Mouse (Mus musculus) ES-E14 (cell line): Measurements from ENCODE around the gene Rnf39. TPM values are rescaled to one million over a fixed set of nuclear protein-coding genes. Genes with fewer than 3 reads are reported as not detected.

Source experiments
- DNase-seq: peaks from one replicate; pipeline ENCODE4 v3.0.0-alpha.2; 2013; ENCODE audit warnings: low read depth, low spot score
- H3K27ac ChIP-seq: 2 replicates; pipeline ENCODE4 v1.5.1; 2012; ENCODE audit warnings: low read depth, mild to moderate bottlenecking, low read length, moderate library complexity, mixed read lengths; ENCODE audit not compliant: poor library complexity, insufficient read depth, severe bottlenecking
- H3K36me3 ChIP-seq: 2 replicates; pipeline ENCODE4 v1.6.1; 2012; ENCODE audit warnings: mild to moderate bottlenecking, low read length, moderate library complexity, mixed read lengths; ENCODE audit not compliant: control insufficient read depth, poor library complexity, insufficient read depth, severe bottlenecking
- H3K4me1 ChIP-seq, 2 experiments: fragments of 150-350 bp in 1 of 2; sonication (generic) in 1 of 2; 2 replicates each; pipeline ENCODE4 v1.6.1; 2012; ENCODE audit warnings: low read length in 2 of 2, mild to moderate bottlenecking in 1 of 2, mixed read lengths in 1 of 2; ENCODE audit not compliant: control insufficient read depth in 2 of 2, insufficient read depth in 2 of 2, poor library complexity in 1 of 2
- H3K4me3 ChIP-seq, 2 experiments: fragments of 150-350 bp in 1 of 2; sonication (generic) in 1 of 2; 2 replicates each; pipeline ENCODE4 v1.5.1; 2012; ENCODE audit warnings: low read length in 2 of 2, low read depth in 1 of 2, mild to moderate bottlenecking in 1 of 2, mixed read lengths in 1 of 2; ENCODE audit not compliant: insufficient read depth in 1 of 2, poor library complexity in 1 of 2, severe bottlenecking in 1 of 2
- H3K9ac ChIP-seq: 2 replicates; pipeline ENCODE4 v1.6.1; 2012; ENCODE audit warnings: low read depth, mild to moderate bottlenecking, low read length, mixed read lengths; ENCODE audit not compliant: poor library complexity, insufficient read depth, severe bottlenecking
- H3K9me3 ChIP-seq: fragments of 150-350 bp; sonication (generic); 2 replicates; pipeline ENCODE4 v1.6.1; 2012; ENCODE audit warnings: low read depth, mild to moderate bottlenecking, low read length; ENCODE audit not compliant: control insufficient read depth, insufficient read depth
- CHD2 ChIP-seq: IDR thresholded peaks from 2 replicates; pipeline ENCODE4 v1.6.1; 2014; ENCODE audit warnings: mild to moderate bottlenecking, low read depth, low read length, inconsistent platforms
- HCFC1 ChIP-seq: IDR thresholded peaks from 2 replicates; pipeline ENCODE4 v1.6.1; 2012; ENCODE audit warnings: low read length, inconsistent platforms, borderline replicate concordance; ENCODE audit not compliant: insufficient read depth
- MAFK ChIP-seq: IDR thresholded peaks from 2 replicates; pipeline ENCODE4 v1.6.1; 2014; ENCODE audit warnings: mild to moderate bottlenecking, low read depth, low read length, inconsistent platforms; ENCODE audit not compliant: insufficient read depth
- ZC3H11A ChIP-seq: IDR thresholded peaks from 2 replicates; pipeline ENCODE4 v1.6.1; 2012; ENCODE audit warnings: low read depth, mild to moderate bottlenecking, inconsistent platforms, low read length, borderline replicate concordance
- ZNF384 ChIP-seq: IDR thresholded peaks from 2 replicates; pipeline ENCODE4 v1.6.1; 2012; ENCODE audit warnings: low read depth, low read length, inconsistent platforms
- in situ Hi-C, 2 experiments: fragments of 600-800 bp; cut with MboI; formaldehyde crosslinking; loops; one replicate each; pipeline ENCODE4 v1.15.1; 2025; ENCODE audit warnings: low sequenced_read_pairs in 2 of 2, inconsistent platforms in 1 of 2; ENCODE audit not compliant: unreplicated experiment in 2 of 2
- total RNA-seq: library from RNA; depleted of rRNA; stranded (reverse); fragments of 300-350 nt; gene quantifications from 2 replicates; pipeline ENCODE4 v1.2.3, GENCODE M21; 2012

Gene Rnf39
- total RNA-seq, 1 experiment, result 1.9 TPM

GRCm38 (mm10) chr17:36929236-36929932, 13.3 kb upstream of the Rnf39 start:
- TF ChIP-seq HCFC1 (no peak), ZC3H11A (no peak), MAFK (no peak), CHD2 (no peak), ZNF384 (no peak)
- Histone ChIP-seq H3K9ac (no peak overlapping the region), H3K4me3 (no peak overlapping the region), H3K9me3 (no peaks in the 10 kb centered on the region), H3K4me1 (peaks cover 6 to 17% of the 10 kb centered on the region in 2 experiments; a peak in 3 of 4 replicates), H3K36me3 (no peaks in the 10 kb centered on the region), H3K27ac (no peak overlapping the region; the same call in 1 of the 2 replicates)
- in situ Hi-C loops, result no loop called here
- DNase-seq, result no peak

- H3K4me1 ChIP-seq, result peaks cover 6 to 17% of the 10 kb centered on the region in 2 experiments; a peak in 3 of 4 replicates
- DNase-seq, result no peak
- no peaks in the 10 kb centered on the region for H3K36me3 ChIP-seq
- in situ Hi-C loops, result no loop called here
- H3K4me3 ChIP-seq, result 0 out of 4 replicates have a peak overlapping the region, but pooled peaks of 1 of the 2 experiments have one; percentile 21
- no peak for TF ChIP-seq ZC3H11A
- no peak for TF ChIP-seq ZNF384
- TF ChIP-seq HCFC1, result no peak
- TF ChIP-seq CHD2, result no peak
- no peak for TF ChIP-seq MAFK
- no peaks in the 10 kb centered on the region for H3K9me3 ChIP-seq
- H3K9ac ChIP-seq, result no peak overlapping the region
- H3K27ac ChIP-seq, result no peak overlapping the region
These were observed 12.5 kb upstream of the Rnf39 start for GRCm38 (mm10) chr17:36930233-36930632.

GRCm38 (mm10) chr17:36931130-36931529, 11.6 kb upstream of the Rnf39 start:
- no peak for TF ChIP-seq ZC3H11A
- no peak for TF ChIP-seq CHD2
- no peak for TF ChIP-seq MAFK
- no peak for TF ChIP-seq HCFC1
- no peak for TF ChIP-seq ZNF384
- H3K36me3 ChIP-seq, result no peaks in the 10 kb centered on the region
- DNase-seq, result no peak
- H3K9ac ChIP-seq, result no peak overlapping the region
- H3K4me3 ChIP-seq, result no peak overlapping the region
- H3K9me3 ChIP-seq, result no peaks in the 10 kb centered on the region
- in situ Hi-C loops, result no loop called here
- peaks cover 6 to 17% of the 10 kb centered on the region in 2 experiments; a peak in 3 of 4 replicates for H3K4me1 ChIP-seq
- no peak overlapping the region for H3K27ac ChIP-seq

GRCm38 (mm10) chr17:36931806-36932205, 10.9 kb upstream of the Rnf39 start:
- Histone ChIP-seq H3K36me3 (no peaks in the 10 kb centered on the region), H3K4me3 (no peak overlapping the region), H3K9me3 (no peaks in the 10 kb centered on the region), H3K9ac (no peak overlapping the region), H3K27ac (no peak overlapping the region), H3K4me1 (peaks cover 6 to 17% of the 10 kb centered on the region in 2 experiments; a peak in 3 of 4 replicates)
- TF ChIP-seq CHD2, result no peak
- TF ChIP-seq HCFC1, result no peak
- TF ChIP-seq ZC3H11A, result no peak
- TF ChIP-seq MAFK, result no peak
- no peak for TF ChIP-seq ZNF384
- in situ Hi-C loops, result no loop called here
- DNase-seq, result no peak
